Comparison of ENCODE assay signal across 33 mouse cellular contexts in genomic region chr15:91381864-91382263, GRCm38 (mm10).
"Had no signal": no experiment of that assay in that cellular context is flagged by ENCODE, and none has a peak within 500 bp of the region (broad histone marks: within the 10 kb centered on the region; RNA-seq: fewer than 3 reads in every experiment).

No protein-coding gene starts in this region.

- H3K9me3 ChIP-seq: heart, embryonic 10.5 days; heart, embryonic 12.5 days; heart, embryonic 13.5 days; heart, embryonic 15.5 days; hindbrain, embryonic 10.5 days; hindbrain, embryonic 12.5 days; hindbrain, embryonic 13.5 days; hindbrain, embryonic 15.5 days; kidney, embryonic 15.5 days had no signal

- H3K36me3 ChIP-seq: heart, embryonic 10.5 days; heart, embryonic 12.5 days; heart, embryonic 13.5 days; heart, embryonic 15.5 days; hindbrain, embryonic 10.5 days; hindbrain, embryonic 12.5 days; hindbrain, embryonic 13.5 days; hindbrain, embryonic 15.5 days; kidney, embryonic 15.5 days had no signal

- H3K4me3 ChIP-seq: heart, adult 2 months; heart, embryonic 10.5 days; heart, embryonic 12.5 days; heart, embryonic 13.5 days; heart, embryonic 15.5 days; hindbrain, embryonic 10.5 days; hindbrain, embryonic 12.5 days; hindbrain, embryonic 13.5 days; hindbrain, embryonic 15.5 days; kidney, embryonic 15.5 days; layer of hippocampus, adult 2 months; left cerebral cortex, adult 2 months had no signal

- H3K27me3 ChIP-seq: heart, embryonic 12.5 days; heart, embryonic 13.5 days; heart, embryonic 15.5 days; hindbrain, embryonic 12.5 days; hindbrain, embryonic 13.5 days; hindbrain, embryonic 15.5 days; kidney, embryonic 15.5 days had no signal

- H3K9ac ChIP-seq: heart, embryonic 12.5 days; heart, embryonic 13.5 days; heart, embryonic 15.5 days; hindbrain, embryonic 12.5 days; hindbrain, embryonic 13.5 days; hindbrain, embryonic 14.5 days; hindbrain, embryonic 15.5 days; kidney, embryonic 15.5 days had no signal

- H3K27ac ChIP-seq: heart, adult 2 months; heart, embryonic 10.5 days; heart, embryonic 13.5 days; heart, embryonic 15.5 days; hindbrain, embryonic 10.5 days; hindbrain, embryonic 12.5 days; hindbrain, embryonic 13.5 days; hindbrain, embryonic 14.5 days; hindbrain, embryonic 15.5 days; hindbrain, postnatal 0 days; kidney, embryonic 15.5 days; kidney, postnatal 0 days; layer of hippocampus, adult 2 months; left cerebral cortex, adult 2 months had no signal

- ATAC-seq: hindbrain, embryonic 16.5 days; hindbrain, postnatal 0 days; inflammation-experienced regulatory T-cells, adult 6 months had no signal

- H3K4me2 ChIP-seq: heart, embryonic 11.5 days; heart, embryonic 12.5 days; heart, embryonic 13.5 days; heart, embryonic 15.5 days; hindbrain, embryonic 12.5 days; hindbrain, embryonic 13.5 days; hindbrain, embryonic 14.5 days; hindbrain, embryonic 15.5 days; kidney, embryonic 15.5 days had no signal

- DNase-seq: heart, adult 2 months; heart, postnatal 10 days; heart, postnatal 14 days; heart, postnatal 36 days; heart, postnatal 4 days; kidney, adult 11 months; kidney, adult 18-20 months; kidney, adult 2 months; kidney, adult 8-10 months; kidney, adult 9 months; kidney, postnatal 10 days; kidney, postnatal 14 days; kidney, postnatal 36 days; kidney, postnatal 4 days; layer of hippocampus, adult 9-11 months; layer of hippocampus, postnatal 36 days had no signal

- H3K4me1 ChIP-seq: heart, embryonic 12.5 days; heart, embryonic 13.5 days; heart, embryonic 15.5 days had no signal
